Mouse (Mus musculus): ENCODE measurements around the gene Smg5. TPM values are rescaled to one million over a fixed set of nuclear protein-coding genes. Genes with fewer than 3 reads are reported as not detected.

Gene Smg5
- polyA plus RNA-seq, 1 experiment: 47.8 TPM

DNA sequence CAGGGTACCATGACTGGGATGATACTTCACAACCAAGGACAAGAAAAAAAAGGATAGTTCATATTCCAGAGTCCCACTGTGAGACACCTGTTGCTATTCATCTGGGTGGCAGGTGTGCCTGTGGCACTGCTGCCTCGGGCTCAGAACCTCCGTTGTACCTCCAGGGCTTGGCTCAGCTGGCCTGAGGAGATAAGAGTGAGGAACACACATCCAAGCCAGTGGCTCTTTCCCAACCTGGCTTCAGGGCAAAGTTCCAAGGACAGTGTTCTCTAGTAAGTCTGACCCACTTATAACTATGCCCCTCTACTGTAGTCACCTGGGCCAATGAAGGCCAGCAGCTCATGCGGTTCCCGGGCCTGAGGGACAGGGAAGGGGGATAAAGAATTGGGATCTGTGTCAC, 75.6 kb downstream of the Smg5 start:
- H3K4me3 ChIP-seq (ENCODE audit: insufficient read depth, low read depth, low read length): no peak overlapping the region
- TF ChIP-seq CTCF (conservative IDR thresholded peaks at IDR 0.05; ENCODE audit: insufficient read depth, insufficient read length, low read depth, low read length) (no peak), POLR2A (IDR thresholded peaks at IDR 0.05; ENCODE audit: low read depth, low read length) (no peak)
- 73% methylated on average over 4 of the region's 4 CpGs for WGBS
- H3K27me3 ChIP-seq (replicated peaks; ENCODE audit: control insufficient read depth, insufficient read depth, low read length): no peaks in the 10 kb centered on the region
- no peak overlapping the region for H3K27ac ChIP-seq (ENCODE audit: insufficient read depth, low read depth, low read length)
- no peak for DNase-seq
- H3K4me1 ChIP-seq (ENCODE audit: control insufficient read depth, insufficient read depth, low read length): peaks cover 5% of the 10 kb centered on the region; the same call in 1 of the 2 replicates
- no peaks in the 10 kb centered on the region; the same call in 1 of the 2 replicates for H3K36me3 ChIP-seq (ENCODE audit: control insufficient read depth, insufficient read depth, low read length)

Other genes with a start within 250 kb of the Smg5 start
- gene Mef2d, start 193.9 kb upstream of the Smg5 start, polyA plus RNA-seq (2012; rRNA removed): 41.8 and 42.7 TPM in 2 replicates
- gene Rhbg, start 81.6 kb upstream of the Smg5 start, polyA plus RNA-seq (2012; rRNA removed): 94.4 and 106 TPM in 2 replicates
- gene Gm38392, start 49.0 kb upstream of the Smg5 start, polyA plus RNA-seq (2012; rRNA removed): 0.22 and 0.23 TPM in 2 replicates
- gene Tsacc, start 39.3 kb upstream of the Smg5 start, polyA plus RNA-seq (2012; rRNA removed): 5.7 and 8.0 TPM in 2 replicates
- gene Cct3, start 39.1 kb upstream of the Smg5 start, polyA plus RNA-seq (2012; rRNA removed): 132 and 157 TPM in 2 replicates
- 426 and 429 TPM in 2 replicates for gene Glmp, start 11.2 kb upstream of the Smg5 start, polyA plus RNA-seq (2012; rRNA removed)
- 14.1 and 15.2 TPM in 2 replicates for gene Tmem79, start 112 bp upstream of the Smg5 start, polyA plus RNA-seq (2012; rRNA removed)
- gene Paqr6, start 28.3 kb downstream of the Smg5 start, polyA plus RNA-seq (2012; rRNA removed): 3.6 and 5.9 TPM in 2 replicates
- gene Bglap3, start 36.5 kb downstream of the Smg5 start, polyA plus RNA-seq (2012; rRNA removed): 3.2 and 3.5 TPM in 2 replicates
- not detected in 2 replicates for gene Bglap2, start 42.4 kb downstream of the Smg5 start, polyA plus RNA-seq (2012; rRNA removed)
- gene Bglap, start 48.2 kb downstream of the Smg5 start, polyA plus RNA-seq (2012; rRNA removed): 0.61 TPM in 1 of 2 replicates, not detected in the other
- 33.9 and 34.4 TPM in 2 replicates for gene Pmf1, start 74.1 kb downstream of the Smg5 start, polyA plus RNA-seq (2012; rRNA removed)
- 38.3 and 42.7 TPM in 2 replicates for gene Slc25a44, start 88.9 kb downstream of the Smg5 start, polyA plus RNA-seq (2012; rRNA removed)
- 176 and 197 TPM in 2 replicates for gene Sema4a, start 124.9 kb downstream of the Smg5 start, polyA plus RNA-seq (2012; rRNA removed)
- 55.2 and 73.2 TPM in 2 replicates for gene Lmna, start 173.7 kb downstream of the Smg5 start, polyA plus RNA-seq (2012; rRNA removed)
- 0.61 and 0.63 TPM in 2 replicates for gene Mex3a, start 196.1 kb downstream of the Smg5 start, polyA plus RNA-seq (2012; rRNA removed)
- gene Rab25, start 212.0 kb downstream of the Smg5 start, polyA plus RNA-seq (2012; rRNA removed): 50.1 and 50.9 TPM in 2 replicates
- 247 and 277 TPM in 2 replicates for gene Lamtor2, start 216.8 kb downstream of the Smg5 start, polyA plus RNA-seq (2012; rRNA removed)
- 59.9 and 63.5 TPM in 2 replicates for gene Ubqln4, start 217.5 kb downstream of the Smg5 start, polyA plus RNA-seq (2012; rRNA removed)
- gene Ssr2, start 239.6 kb downstream of the Smg5 start, polyA plus RNA-seq (2012; rRNA removed): 180 and 193 TPM in 2 replicates